Mouse (Mus musculus) heart, postnatal 0 days (tissue): Measurements from ENCODE around the gene Myo5c. TPM values are rescaled to one million over a fixed set of nuclear protein-coding genes. Genes with fewer than 3 reads are reported as not detected.

ENCODE experiments used
- ATAC-seq: fragments of 200-750 bp; cut with Nextera tagmentation; 2 replicates; pipeline ENCODE4 v1.8.0; 2017; ENCODE audit warnings: low read depth, moderate number of reproducible peaks, moderate library complexity; ENCODE audit not compliant: insufficient read depth
- DNase-seq: peaks from one replicate; pipeline ENCODE4 v3.0.0-alpha.2; 2016; ENCODE audit warnings: low spot score
- H3K27ac ChIP-seq: fragments of 300-500 bp; sonication (generic); 2 replicates; pipeline ENCODE4 v1.5.1; 2014; ENCODE audit warnings: low read depth, mild to moderate bottlenecking
- H3K27me3 ChIP-seq: fragments of 300-500 bp; sonication (generic); 2 replicates; pipeline ENCODE4 v1.6.1; 2014; ENCODE audit warnings: low read length, mixed read lengths; ENCODE audit not compliant: control insufficient read depth, insufficient read depth
- H3K36me3 ChIP-seq: fragments of 300-500 bp; sonication (generic); replicated peaks from 2 replicates; pipeline ENCODE4 v1.6.1; 2014; ENCODE audit warnings: low read length, mixed read lengths; ENCODE audit not compliant: control insufficient read depth, insufficient read depth
- H3K4me1 ChIP-seq: fragments of 300-500 bp; sonication (generic); 2 replicates; pipeline ENCODE4 v1.6.1; 2014; ENCODE audit warnings: antibody characterized with exemption; ENCODE audit not compliant: control insufficient read depth, insufficient read depth
- H3K4me2 ChIP-seq: fragments of 300-500 bp; sonication (generic); 2 replicates; pipeline ENCODE4 v1.6.1; 2014; ENCODE audit warnings: low read depth, mild to moderate bottlenecking, low read length, moderate library complexity
- H3K4me3 ChIP-seq: fragments of 300-500 bp; sonication (generic); 2 replicates; pipeline ENCODE4 v1.5.1; 2014; ENCODE audit warnings: low read depth, low read length
- H3K9ac ChIP-seq: fragments of 300-500 bp; sonication (generic); replicated peaks from 2 replicates; pipeline ENCODE4 v1.6.1; 2014; ENCODE audit warnings: low read depth, low read length, mixed read lengths
- H3K9me3 ChIP-seq: fragments of 300-500 bp; sonication (generic); replicated peaks from 2 replicates; pipeline ENCODE4 v1.6.1; 2016; ENCODE audit warnings: low read length; ENCODE audit not compliant: control insufficient read depth
- CTCF ChIP-seq: IDR thresholded peaks from 2 replicates; pipeline ENCODE4 v1.5.1; 2016; ENCODE audit warnings: antibody characterized with exemption, control low read depth, low read depth
- EP300 ChIP-seq: IDR thresholded peaks from 2 replicates; pipeline ENCODE4 v1.6.1; 2016; ENCODE audit warnings: antibody characterized with exemption, low read depth
- WGBS: fragments of 180-500 bp; shearing (Covaris S2); extraction: QIAGEN DNeasy Blood & Tissue Kit; methylation state at CpG from one replicate; pipeline ENCODE4 v1.1.7; 2014; 5-methylcytosine and 5-hydroxymethylcytosine counted together
- polyA plus RNA-seq: library from polyadenylated mRNA; unstranded; fragments of >200 nt; fragmentation: Nextera tagmentation; extraction: Ambion mirVana; gene quantifications from 2 replicates; pipeline ENCODE4 v1.2.1, GENCODE M21; 2015
- total RNA-seq: library from RNA; depleted of rRNA; stranded (reverse); fragments of >200 nt; gene quantifications from 2 replicates; pipeline ENCODE4 v1.2.3, GENCODE M21; 2014; ENCODE audit warnings: low replicate concordance

Gene Myo5c
- total and polyA plus RNA-seq, 2 experiments from 2014 or later = 1.5 to 2.1 TPM

- TF ChIP-seq CTCF = peak; percentile 29
- TF ChIP-seq EP300 = no peak
- no peak for ATAC-seq
- WGBS = 55% methylated on average over 8 of the region's 8 CpGs
These were observed 30.5 kb downstream of the Myo5c start for GRCm38 (mm10) chr9:75262235-75262826.

GRCm38 (mm10) chr9:75264008-75264718, 32.3 kb downstream of the Myo5c start:
- WGBS = 47% methylated on average over 3 of the region's 3 CpGs
- H3K4me3 ChIP-seq = no peak overlapping the region
- no peak for DNase-seq
- TF ChIP-seq CTCF = no peak
- no peak for TF ChIP-seq EP300
- no peak for ATAC-seq
- no peaks in the 10 kb centered on the region for H3K27me3 ChIP-seq
- H3K9me3 ChIP-seq = no peaks in the 10 kb centered on the region
- H3K27ac ChIP-seq = no peak overlapping the region
- no peaks in the 10 kb centered on the region for H3K36me3 ChIP-seq
- no peak overlapping the region for H3K4me2 ChIP-seq
- H3K9ac ChIP-seq = no peak overlapping the region
- H3K4me1 ChIP-seq = 0 out of 2 replicates have a peak, but pooled peaks cover 5% of the 10 kb centered on the region

More at GRCm38 (mm10) chr9:75262235-75262826, 30.5 kb downstream of the Myo5c start:
- no peak overlapping the region for H3K27ac ChIP-seq
- H3K27me3 ChIP-seq = no peaks in the 10 kb centered on the region
- H3K4me2 ChIP-seq = no peak overlapping the region
- H3K4me1 ChIP-seq = 0 out of 2 replicates have a peak, but pooled peaks cover 5% of the 10 kb centered on the region
- DNase-seq = no peak
- no peak overlapping the region for H3K9ac ChIP-seq
- H3K36me3 ChIP-seq = no peaks in the 10 kb centered on the region
- H3K4me3 ChIP-seq = no peak overlapping the region
- no peaks in the 10 kb centered on the region for H3K9me3 ChIP-seq

GRCm38 (mm10) chr9:75267147-75267546, 35.3 kb downstream of the Myo5c start:
- Histone ChIP-seq H3K9me3 (no peaks in the 10 kb centered on the region), H3K4me3 (no peak overlapping the region), H3K36me3 (no peaks in the 10 kb centered on the region), H3K9ac (no peak overlapping the region), H3K4me2 (no peak overlapping the region), H3K27me3 (no peaks in the 10 kb centered on the region), H3K27ac (no peak overlapping the region), H3K4me1 (no peaks in the 10 kb centered on the region)
- 80% methylated on average over 6 of the region's 6 CpGs for WGBS
- DNase-seq = no peak
- no peak for ATAC-seq
- TF ChIP-seq EP300 = no peak
- TF ChIP-seq CTCF = no peak

GRCm38 (mm10) chr9:75270382-75270781, 38.6 kb downstream of the Myo5c start:
- ATAC-seq = no peak
- WGBS = 63% methylated on average over 6 of the region's 6 CpGs
- H3K4me1 ChIP-seq = no peaks in the 10 kb centered on the region

GRCm38 (mm10) chr9:75271539-75271938, 39.7 kb downstream of the Myo5c start:
- TF ChIP-seq CTCF = no peak
- TF ChIP-seq EP300 = no peak
- H3K4me3 ChIP-seq = no peak overlapping the region
- no peaks in the 10 kb centered on the region for H3K9me3 ChIP-seq
- DNase-seq (no peak), ATAC-seq (no peak)
- H3K36me3 ChIP-seq = no peaks in the 10 kb centered on the region
- H3K4me1 ChIP-seq = no peaks in the 10 kb centered on the region
- WGBS = 93% methylated on average over 8 of the region's 8 CpGs
- H3K9ac ChIP-seq = no peak overlapping the region
- H3K4me2 ChIP-seq = no peak overlapping the region
- no peaks in the 10 kb centered on the region for H3K27me3 ChIP-seq
- no peak overlapping the region for H3K27ac ChIP-seq

More at GRCm38 (mm10) chr9:75270382-75270781, 38.6 kb downstream of the Myo5c start:
- Histone ChIP-seq H3K4me3 (no peak overlapping the region), H3K9ac (no peak overlapping the region), H3K9me3 (no peaks in the 10 kb centered on the region), H3K27me3 (no peaks in the 10 kb centered on the region), H3K4me2 (no peak overlapping the region), H3K36me3 (no peaks in the 10 kb centered on the region), H3K27ac (no peak overlapping the region)
- TF ChIP-seq EP300 (no peak), CTCF (no peak)
- DNase-seq = no peak
